Mouse (Mus musculus) adrenal gland, postnatal 10 days (tissue): ENCODE measurements at regions not wholly inside any gene's neighbourhood (a gene's known extent, or its start where the extent isn't known, plus 50 kb on each side); places are given as distances from the start of the nearest gene placed in this dataset.
A peak's percentile ranks its signal among the peaks of the same experiment; 100 is the strongest.
"Not testable (repeated sequence)": the region's sequence is repeated elsewhere in the genome, so short reads cannot be mapped to it uniquely, and the experiment has no call there.

Experiments
- DNase-seq: peaks from one replicate; pipeline ENCODE4 v3.0.0; 2021; ENCODE audit warnings: mixed read lengths

DNA sequence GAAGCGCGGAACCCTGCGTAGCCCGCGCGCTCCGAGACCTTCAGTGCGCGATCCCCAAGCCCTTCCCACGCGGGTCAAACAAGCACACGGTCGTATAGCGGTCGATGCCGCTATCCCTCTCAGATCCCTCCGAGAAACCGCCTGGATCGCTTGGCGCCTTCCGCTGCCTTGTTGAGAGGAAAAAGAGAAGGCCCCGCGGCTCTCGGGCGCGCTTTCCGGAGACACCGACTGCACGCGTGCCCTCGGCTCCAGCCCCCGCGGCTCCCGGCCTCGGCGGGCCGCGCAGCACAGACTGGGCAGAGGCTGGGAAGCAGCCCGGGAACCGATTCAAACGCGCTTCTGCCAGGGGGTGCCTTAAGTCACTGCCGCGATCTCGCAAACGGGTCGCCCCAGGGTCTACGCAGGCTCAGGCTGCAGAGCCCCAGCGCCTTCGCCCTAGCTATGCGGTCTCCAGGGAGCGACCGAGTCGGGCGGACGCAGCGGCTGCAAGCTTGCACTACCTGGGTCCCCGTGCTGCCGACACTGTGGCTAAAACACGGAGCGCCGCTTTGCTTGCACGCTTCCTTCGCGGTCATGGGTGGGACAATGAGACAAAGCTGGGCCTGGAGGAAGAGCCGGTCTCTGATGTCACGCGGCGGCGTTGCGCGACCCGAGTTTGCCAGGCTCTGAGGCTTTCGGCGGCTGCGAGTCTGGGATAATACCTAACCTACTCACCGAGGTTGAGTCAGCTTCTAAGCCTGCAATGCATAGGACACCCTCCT is 87.3 kb downstream of the Crisp4 start:
- DNase-seq = peak; percentile 2

DNA sequence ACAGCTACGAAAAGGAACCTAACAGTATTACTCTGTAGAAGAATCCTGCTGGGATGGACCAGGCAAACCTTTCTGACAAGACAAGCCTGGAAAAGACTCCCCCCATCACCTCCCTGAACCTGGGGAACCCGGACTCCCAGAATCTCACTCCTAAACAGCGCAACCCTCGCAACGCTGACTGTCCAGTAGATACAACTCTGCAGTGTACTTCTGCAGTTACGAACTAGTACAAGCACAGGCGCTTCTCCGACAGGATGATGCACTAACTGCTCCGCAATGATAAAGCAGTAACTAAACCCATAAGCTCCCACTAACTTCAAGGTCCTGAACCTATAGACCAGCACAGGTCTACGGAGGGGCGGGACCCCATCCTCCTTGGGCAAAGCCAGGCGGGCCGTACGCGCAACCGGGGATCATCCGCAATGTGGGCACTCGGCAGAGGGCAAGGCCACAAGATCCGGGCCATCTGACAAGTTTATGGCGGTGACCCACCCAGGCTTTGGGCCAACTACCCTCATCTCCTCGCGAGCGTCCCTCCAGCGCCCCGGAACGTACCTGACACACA is 88.0 kb downstream of the Crisp4 start:
- DNase-seq = no peak

DNA sequence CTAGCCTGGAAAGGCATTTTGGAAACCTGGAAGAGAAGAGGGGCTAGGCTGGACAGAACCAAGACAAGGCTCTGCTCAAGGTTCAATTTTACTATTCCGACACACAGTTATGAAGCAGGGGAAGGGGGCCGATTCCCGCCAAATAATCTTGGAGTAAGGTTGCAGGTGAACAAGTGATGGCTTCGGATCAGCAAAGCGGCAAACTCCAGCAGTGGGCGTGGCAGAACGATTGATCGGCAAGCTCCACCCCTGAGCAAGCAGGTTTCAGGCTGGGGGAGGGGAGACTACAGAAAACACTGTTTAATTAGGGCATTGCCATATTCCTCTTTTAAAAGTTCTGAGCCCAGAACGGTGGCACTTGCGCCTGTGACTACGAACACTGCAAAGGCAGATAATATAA is 88.7 kb downstream of the Crisp4 start:
- not testable (repeated sequence) for DNase-seq

DNA sequence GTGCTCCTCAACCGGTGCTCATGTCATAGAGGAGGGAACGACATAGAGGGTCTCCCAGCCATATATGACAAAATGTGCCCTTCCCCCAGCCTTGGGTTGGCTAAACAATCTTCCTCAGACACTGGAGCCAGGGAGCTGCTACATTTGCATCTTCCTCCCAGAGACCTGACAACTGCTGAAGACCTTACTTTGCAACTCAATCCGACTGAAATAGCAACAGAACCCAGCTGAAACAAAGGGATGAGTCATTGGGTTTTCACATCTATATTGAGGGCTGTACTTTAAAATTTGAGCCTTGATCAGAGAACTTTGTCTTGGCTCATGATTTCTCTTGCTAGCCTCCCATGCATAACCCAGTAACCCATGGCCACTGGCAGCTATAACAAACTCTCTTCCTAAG is 115.5 kb downstream of the Crisp4 start:
- no peak for DNase-seq

DNA sequence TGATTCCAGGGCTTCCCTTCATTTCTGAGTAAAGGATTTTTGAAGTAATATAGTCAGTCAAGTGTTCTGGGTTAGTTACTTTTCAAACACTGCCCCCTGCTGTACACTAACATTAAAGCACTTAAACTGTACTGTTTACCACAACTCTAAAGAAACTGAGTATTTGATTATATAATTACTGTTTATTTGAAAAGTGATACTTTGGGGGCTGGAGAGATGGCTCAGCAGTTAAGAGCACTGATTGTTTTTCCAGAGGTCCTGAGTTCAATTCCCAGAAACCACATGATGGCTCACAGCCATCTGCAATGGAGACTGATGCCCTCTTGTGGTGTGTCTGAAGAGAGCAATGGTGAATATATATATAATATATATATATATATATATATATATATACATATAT is 132.8 kb downstream of the Crisp4 start:
- DNase-seq = peak; percentile 14

DNA sequence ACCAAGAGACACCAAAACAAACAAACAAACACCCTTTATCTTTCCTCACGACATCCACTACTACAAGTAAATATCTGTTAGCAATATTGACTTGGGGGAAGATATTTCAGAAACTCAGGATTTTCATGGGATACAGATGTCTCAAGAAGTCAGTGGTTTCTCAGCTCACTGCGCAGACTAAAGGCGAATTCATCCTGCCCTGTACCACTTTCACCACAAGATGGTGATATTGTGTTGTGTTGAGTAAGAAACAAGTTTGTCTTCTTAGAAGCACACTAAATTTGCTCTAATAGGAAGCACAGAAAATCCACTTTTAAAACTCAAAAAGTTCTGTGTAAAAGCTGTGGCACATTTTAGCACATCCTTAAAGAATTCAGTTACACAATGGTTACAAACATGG is 165.1 kb downstream of the Crisp4 start:
- DNase-seq = peak; percentile 28

DNA sequence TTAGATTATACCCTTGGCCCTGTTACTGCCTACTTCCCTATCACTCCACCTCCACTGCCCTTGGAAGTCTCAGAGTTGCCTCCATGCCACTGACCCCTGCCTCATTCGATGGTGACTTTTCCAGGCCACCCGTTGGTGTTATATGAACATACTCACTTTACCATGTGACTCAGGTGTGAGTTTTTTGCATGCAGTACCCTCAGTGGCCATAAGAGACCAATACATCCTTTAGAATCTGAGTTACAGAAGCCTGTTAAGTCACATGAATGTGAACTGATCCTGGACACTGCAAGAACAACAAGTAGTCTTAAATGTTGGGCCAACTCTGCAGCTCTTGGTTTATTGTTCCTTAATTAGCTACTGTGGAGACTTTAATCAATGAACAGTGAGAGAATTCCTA is 167.6 kb downstream of the Crisp4 start:
- no peak for DNase-seq

DNA sequence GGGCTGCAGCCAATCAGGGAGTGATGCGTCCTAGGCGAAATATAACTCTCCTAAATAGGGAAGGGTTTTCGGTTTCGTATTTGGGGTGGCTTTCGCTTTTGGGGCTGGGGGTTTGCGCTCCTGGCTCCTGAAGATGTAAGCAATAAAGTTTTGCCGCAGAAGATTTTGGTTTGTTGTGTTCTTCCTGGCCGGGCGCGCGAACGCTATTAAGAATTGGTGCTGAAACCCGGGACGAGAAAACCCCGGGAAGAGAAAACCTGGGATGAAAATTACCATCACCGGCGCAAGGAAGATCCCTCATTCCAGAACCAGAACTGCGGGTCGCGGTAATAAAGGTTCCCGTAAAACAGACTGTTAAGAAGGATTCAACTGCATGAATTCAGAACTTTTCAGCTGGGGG is 188.8 kb downstream of the Crisp4 start:
- DNase-seq = not testable (repeated sequence)

DNA sequence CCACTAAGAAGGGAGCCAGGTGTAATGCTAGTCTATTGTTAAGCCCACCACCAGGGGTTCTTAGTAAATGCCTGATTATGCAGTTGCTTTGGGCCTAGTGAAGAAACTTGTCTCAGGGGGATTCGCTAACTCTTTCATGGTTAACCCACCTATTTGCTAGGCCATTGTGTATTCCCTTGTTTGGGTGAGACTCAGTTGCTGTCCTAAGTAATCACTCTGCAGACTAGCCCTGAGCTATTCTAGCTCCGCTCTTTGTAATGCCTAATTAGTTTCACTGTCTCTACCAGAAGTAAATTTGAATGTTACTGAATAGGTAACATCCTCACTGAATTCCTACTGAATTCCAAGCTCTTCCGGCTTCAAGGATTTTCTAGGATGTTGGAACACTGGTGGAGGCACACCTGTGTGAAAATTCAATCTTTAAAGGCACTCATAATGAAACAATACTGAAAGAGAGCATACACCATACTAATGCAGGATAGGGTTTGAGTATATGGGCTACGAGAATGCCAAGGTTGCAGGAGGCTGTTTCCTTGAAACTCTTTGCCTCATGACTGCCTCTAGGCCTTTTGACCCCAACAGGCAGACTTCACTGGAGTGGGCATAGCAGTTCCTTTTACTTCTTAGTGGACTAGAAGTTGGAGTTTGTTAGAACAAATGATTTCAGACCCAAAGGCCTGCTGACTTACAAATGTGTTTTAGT is 213.4 kb downstream of the Crisp4 start:
- DNase-seq = not testable (repeated sequence)
